Mouse (Mus musculus): ENCODE measurements around the gene Col17a1.

DNA sequence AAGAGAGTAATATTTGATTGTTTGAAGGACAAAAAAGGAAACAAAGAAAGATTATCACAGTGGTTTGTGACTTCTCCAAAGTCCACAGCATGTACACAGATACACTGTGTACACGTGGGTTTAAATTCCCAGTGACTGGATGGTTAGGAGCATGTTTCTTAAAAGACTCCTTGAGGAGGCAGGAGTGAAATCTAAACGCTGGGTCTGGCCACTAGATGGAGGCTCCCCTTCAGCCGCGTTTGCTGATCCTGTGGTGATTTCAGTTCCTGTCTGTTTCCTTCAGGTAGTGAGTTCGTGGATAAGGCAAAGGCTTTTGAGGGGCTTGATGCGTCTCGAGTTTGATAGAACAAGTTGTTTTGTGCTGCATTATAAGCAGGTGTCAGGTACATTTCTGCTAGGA lies 78.5 kb downstream of the Col17a1 start:
- TF ChIP-seq POLR2A (IDR thresholded peaks at IDR 0.05; ENCODE audit: insufficient read depth, low read depth, low read length) (no peak), CTCF (IDR thresholded peaks at IDR 0.05) (peak; percentile 24; the same call in 1 of the 2 replicates), EP300 (IDR thresholded peaks at IDR 0.05; ENCODE audit: insufficient read depth, low read depth, low read length) (no peak)
